Mouse (Mus musculus) liver, adult 2 months (tissue): ENCODE results near the gene H2-Q7. TPM values are rescaled to one million over a fixed set of nuclear protein-coding genes. Genes with fewer than 3 reads are reported as not detected.

Experiments used
- DNase-seq: peaks from one replicate; pipeline ENCODE4 v3.0.0-alpha.2; 2011; ENCODE audit warnings: low read depth, low spot score; ENCODE audit errors: extremely low read depth
- H3K27ac ChIP-seq: fragments of 200-500 bp; replicated peaks from 2 replicates; pipeline ENCODE4 v1.5.1; 2012; ENCODE audit warnings: low read depth, mild to moderate bottlenecking, control low read depth, inconsistent platforms, low read length; ENCODE audit not compliant: insufficient read depth
- H3K27me3 ChIP-seq: fragments of 200-500 bp; 2 replicates; pipeline ENCODE4 v1.6.1; 2012; ENCODE audit warnings: mild to moderate bottlenecking, moderate library complexity, low read length, inconsistent platforms; ENCODE audit not compliant: control insufficient read depth, insufficient read depth
- H3K36me3 ChIP-seq: fragments of 200-500 bp; 2 replicates; pipeline ENCODE4 v1.6.1; 2012; ENCODE audit warnings: low read length, inconsistent platforms; ENCODE audit not compliant: control insufficient read depth, insufficient read depth
- H3K4me1 ChIP-seq: fragments of 200-500 bp; 2 replicates; pipeline ENCODE4 v1.6.1; 2011; ENCODE audit warnings: low read length; ENCODE audit not compliant: control insufficient read depth, insufficient read depth
- H3K4me3 ChIP-seq: fragments of 200-500 bp; 2 replicates; pipeline ENCODE4 v1.5.1; 2011; ENCODE audit warnings: low read depth, mild to moderate bottlenecking, control low read depth, low read length, moderate library complexity; ENCODE audit not compliant: insufficient read depth
- H3K79me2 ChIP-seq: fragments of 200-500 bp; 2 replicates; pipeline ENCODE4 v1.6.1; 2012; ENCODE audit warnings: inconsistent platforms, mild to moderate bottlenecking, low read length, moderate library complexity; ENCODE audit not compliant: control insufficient read depth, insufficient read depth
- H3K9ac ChIP-seq: fragments of 200-500 bp; 2 replicates; pipeline ENCODE4 v1.6.1; 2012; ENCODE audit warnings: low read depth, mild to moderate bottlenecking, control low read depth, inconsistent platforms, low read length
- CTCF ChIP-seq: fragments of 200-500 bp; IDR thresholded peaks from 2 replicates; pipeline ENCODE4 v1.5.1; 2011; ENCODE audit warnings: low read depth, low read length, control low read depth
- POLR2A ChIP-seq: fragments of 200-500 bp; IDR thresholded peaks from 2 replicates; pipeline ENCODE4 v1.6.1; 2011; ENCODE audit warnings: low read length, control low read depth; ENCODE audit not compliant: insufficient read depth; ENCODE audit errors: extremely low read depth
- WGBS: fragments of 180-500 bp; shearing (Covaris S2); methylation state at CpG from one replicate; pipeline ENCODE4 v1.1.7; 2018; 5-methylcytosine and 5-hydroxymethylcytosine counted together
- polyA plus RNA-seq: library from polyadenylated mRNA; depleted of rRNA; stranded (reverse); fragments of >200 nt; gene quantifications from 2 replicates; pipeline ENCODE4 v1.2.3, GENCODE M21; 2012; rRNA removed
- total RNA-seq: library from RNA; depleted of rRNA; stranded (reverse); fragments of >200 nt; gene quantifications from 2 replicates; pipeline ENCODE4 v1.2.3, GENCODE M21; 2014; rRNA removed

Gene H2-Q7
- total and polyA plus RNA-seq, 2 experiments, result 56.7 to 212 TPM

GRCm38 (mm10) chr17:35488041-35488440 lies 49.1 kb downstream of the H2-Q7 start:
- Histone ChIP-seq H3K4me1 (peaks cover 7% of the 10 kb centered on the region; the same call in 1 of the 2 replicates), H3K79me2 (no peaks in the 10 kb centered on the region), H3K27ac (no peak overlapping the region), H3K27me3 (no peaks in the 10 kb centered on the region), H3K36me3 (no peaks in the 10 kb centered on the region), H3K4me3 (no peak overlapping the region), H3K9ac (no peak overlapping the region)
- TF ChIP-seq CTCF (no peak), POLR2A (no peak)
- WGBS, result 96% methylated on average over 2 of the region's 2 CpGs
- no peak for DNase-seq

- no peaks in the 10 kb centered on the region for H3K79me2 ChIP-seq
- H3K27ac ChIP-seq, result no peak overlapping the region
- H3K9ac ChIP-seq, result no peak overlapping the region
- H3K4me3 ChIP-seq, result no peak overlapping the region
- 88% methylated on average over 5 of the region's 5 CpGs for WGBS
- DNase-seq, result no peak
- H3K4me1 ChIP-seq, result peaks cover 2% of the 10 kb centered on the region; the same call in 1 of the 2 replicates
- TF ChIP-seq CTCF, result no peak
- TF ChIP-seq POLR2A, result no peak
- H3K27me3 ChIP-seq, result no peaks in the 10 kb centered on the region
- no peaks in the 10 kb centered on the region for H3K36me3 ChIP-seq
Observed at GRCm38 (mm10) chr17:35490320-35490719, 51.4 kb downstream of the H2-Q7 start.

Other genes starting within 250 kb of the H2-Q7 start
- gene Ltb, start 244.7 kb upstream of the H2-Q7 start, total RNA-seq, result 1.8 and 3.0 TPM in 2 replicates
- 2.6 and 4.7 TPM in 2 replicates for gene Ltb, start 244.7 kb upstream of the H2-Q7 start, polyA plus RNA-seq
- 0.13 TPM in 1 of 2 replicates, not detected in the other for gene Tnf, start 237.1 kb upstream of the H2-Q7 start, total RNA-seq
- gene Tnf, start 237.1 kb upstream of the H2-Q7 start, polyA plus RNA-seq, result 0.15 and 0.29 TPM in 2 replicates
- 0.27 TPM in 1 of 2 replicates, not detected in the other for gene Lta, start 233.8 kb upstream of the H2-Q7 start, total RNA-seq
- gene Lta, start 233.8 kb upstream of the H2-Q7 start, polyA plus RNA-seq, result 0.06 TPM in 1 of 2 replicates, not detected in the other
- gene Gm16181, start 218.3 kb upstream of the H2-Q7 start, total RNA-seq, result 0.37 TPM in 1 of 2 replicates, not detected in the other
- not detected in 2 replicates for gene Gm16181, start 218.3 kb upstream of the H2-Q7 start, polyA plus RNA-seq
- 0.28 and 0.34 TPM in 2 replicates for gene Atp6v1g2, start 205.5 kb upstream of the H2-Q7 start, total RNA-seq
- gene Atp6v1g2, start 205.5 kb upstream of the H2-Q7 start, polyA plus RNA-seq, result 1.6 and 2.7 TPM in 2 replicates
- gene Nfkbil1, start 203.4 kb upstream of the H2-Q7 start, total RNA-seq, result 7.5 and 7.6 TPM in 2 replicates
- 7.5 and 8.6 TPM in 2 replicates for gene Nfkbil1, start 203.4 kb upstream of the H2-Q7 start, polyA plus RNA-seq
- 37.0 and 43.6 TPM in 2 replicates for gene Ddx39b, start 197.4 kb upstream of the H2-Q7 start, total RNA-seq
- gene Ddx39b, start 197.4 kb upstream of the H2-Q7 start, polyA plus RNA-seq, result 64.9 and 103 TPM in 2 replicates
- 444 and 506 TPM in 2 replicates for gene H2-D1, start 176.4 kb upstream of the H2-Q7 start, total RNA-seq
- gene H2-D1, start 176.4 kb upstream of the H2-Q7 start, polyA plus RNA-seq, result 487 and 676 TPM in 2 replicates
- gene H2-Q1, start 118.8 kb upstream of the H2-Q7 start, total RNA-seq, result 9.1 and 11.1 TPM in 2 replicates
- gene H2-Q1, start 118.8 kb upstream of the H2-Q7 start, polyA plus RNA-seq, result 4.4 and 5.5 TPM in 2 replicates
- 0.81 and 1.2 TPM in 2 replicates for gene H2-Q2, start 96.9 kb upstream of the H2-Q7 start, total RNA-seq
- gene H2-Q2, start 96.9 kb upstream of the H2-Q7 start, polyA plus RNA-seq, result 0.37 and 0.75 TPM in 2 replicates
- gene H2-Q4, start 59.5 kb upstream of the H2-Q7 start, total RNA-seq, result 31.5 and 32.7 TPM in 2 replicates
- 36.2 and 61.8 TPM in 2 replicates for gene H2-Q4, start 59.5 kb upstream of the H2-Q7 start, polyA plus RNA-seq
- gene H2-Q6, start 14.3 kb upstream of the H2-Q7 start, total RNA-seq, result 11.4 and 13.2 TPM in 2 replicates
- gene H2-Q6, start 14.3 kb upstream of the H2-Q7 start, polyA plus RNA-seq, result 18.2 and 40.0 TPM in 2 replicates
- gene H2-Q10, start 30.9 kb downstream of the H2-Q7 start, total RNA-seq, result 1,696 and 1,845 TPM in 2 replicates
- 3,073 and 3,421 TPM in 2 replicates for gene H2-Q10, start 30.9 kb downstream of the H2-Q7 start, polyA plus RNA-seq
- not detected in 2 replicates for gene Pou5f1, start 66.9 kb downstream of the H2-Q7 start, total RNA-seq
- not detected in 2 replicates for gene Pou5f1, start 66.9 kb downstream of the H2-Q7 start, polyA plus RNA-seq
- 1.9 and 4.0 TPM in 2 replicates for gene Tcf19, start 77.7 kb downstream of the H2-Q7 start, total RNA-seq
- gene Tcf19, start 77.7 kb downstream of the H2-Q7 start, polyA plus RNA-seq, result 2.7 and 3.1 TPM in 2 replicates
- 1.4 and 1.9 TPM in 2 replicates for gene Cchcr1, start 77.9 kb downstream of the H2-Q7 start, total RNA-seq
- 1.9 and 2.1 TPM in 2 replicates for gene Cchcr1, start 77.9 kb downstream of the H2-Q7 start, polyA plus RNA-seq
- not detected in 2 replicates for gene Psors1c2, start 94.0 kb downstream of the H2-Q7 start, total RNA-seq
- gene Psors1c2, start 94.0 kb downstream of the H2-Q7 start, polyA plus RNA-seq, result not detected in 2 replicates
- gene Cdsn, start 113.0 kb downstream of the H2-Q7 start, total RNA-seq, result not detected in 2 replicates
- not detected in 2 replicates for gene Cdsn, start 113.0 kb downstream of the H2-Q7 start, polyA plus RNA-seq
- gene 2300002M23Rik, start 128.3 kb downstream of the H2-Q7 start, total RNA-seq, result not detected in 2 replicates
- not detected in 2 replicates for gene 2300002M23Rik, start 128.3 kb downstream of the H2-Q7 start, polyA plus RNA-seq
- gene Sfta2, start 162.4 kb downstream of the H2-Q7 start, total RNA-seq, result not detected in 2 replicates
- not detected in 2 replicates for gene Sfta2, start 162.4 kb downstream of the H2-Q7 start, polyA plus RNA-seq
- not detected in 2 replicates for gene Gm9573, start 187.5 kb downstream of the H2-Q7 start, total RNA-seq
- gene Gm9573, start 187.5 kb downstream of the H2-Q7 start, polyA plus RNA-seq, result not detected in 2 replicates
- not detected in 2 replicates for gene Mucl3, start 204.5 kb downstream of the H2-Q7 start, total RNA-seq
- gene Mucl3, start 204.5 kb downstream of the H2-Q7 start, polyA plus RNA-seq, result not detected in 2 replicates
- 6.6 and 11.1 TPM in 2 replicates for gene Vars2, start 228.4 kb downstream of the H2-Q7 start, total RNA-seq
- gene Vars2, start 228.4 kb downstream of the H2-Q7 start, polyA plus RNA-seq, result 22.6 and 29.6 TPM in 2 replicates
- gene Gtf2h4, start 234.6 kb downstream of the H2-Q7 start, total RNA-seq, result 16.4 and 17.4 TPM in 2 replicates
- 24.8 and 29.8 TPM in 2 replicates for gene Gtf2h4, start 234.6 kb downstream of the H2-Q7 start, polyA plus RNA-seq